Mouse (Mus musculus): Measurements from ENCODE around the gene Gm47841. TPM values are rescaled to one million over a fixed set of nuclear protein-coding genes. Genes with fewer than 3 reads are reported as not detected.

Gene Gm47841
- polyA plus RNA-seq, 1 experiment from 2014 or later, result not detected

DNA sequence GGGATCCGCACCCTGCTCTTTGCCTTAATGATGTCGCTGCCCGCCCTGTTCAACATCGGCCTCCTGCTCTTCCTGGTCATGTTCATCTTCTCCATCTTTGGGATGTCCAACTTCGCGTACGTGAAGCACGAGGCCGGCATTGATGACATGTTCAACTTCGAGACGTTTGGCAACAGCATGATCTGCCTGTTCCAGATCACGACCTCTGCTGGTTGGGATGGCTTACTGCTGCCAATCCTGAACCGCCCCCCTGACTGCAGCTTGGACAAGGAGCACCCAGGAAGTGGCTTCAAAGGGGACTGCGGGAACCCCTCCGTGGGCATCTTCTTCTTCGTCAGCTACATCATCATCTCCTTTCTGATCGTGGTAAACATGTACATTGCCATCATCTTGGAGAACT lies 7.5 kb downstream of the Gm47841 start:
- WGBS, result 48% methylated on average over 17 of the region's 17 CpGs
- Histone ChIP-seq H3K4me3 (replicated peaks; ENCODE audit: low read length) (no peak overlapping the region), H3K9ac (ENCODE audit: low read length) (no peak overlapping the region), H3K27ac (ENCODE audit: low read length) (no peak overlapping the region), H3K4me2 (ENCODE audit: low read depth, low read length) (peak overlapping the region; percentile 26; the same call in 1 of the 2 replicates), H3K27me3 (ENCODE audit: control insufficient read depth, insufficient read depth, low read length) (peaks cover 30% of the 10 kb centered on the region), H3K36me3 (ENCODE audit: control insufficient read depth, insufficient read depth, low read length) (no peaks in the 10 kb centered on the region), H3K9me3 (replicated peaks; ENCODE audit: control insufficient read depth, low read length) (no peaks in the 10 kb centered on the region), H3K4me1 (ENCODE audit: control insufficient read depth, insufficient read depth, low read length) (no peaks in the 10 kb centered on the region)
- ATAC-seq (ENCODE audit: insufficient read depth, low FRiP score), result no peak

GRCm38 (mm10) chr15:101028960-101029359 lies 18.2 kb downstream of the Gm47841 start:
- H3K9me3 ChIP-seq (replicated peaks; ENCODE audit: control insufficient read depth, low read length), result no peaks in the 10 kb centered on the region
- ATAC-seq (ENCODE audit: insufficient read depth, low FRiP score), result no peak
- 65% methylated on average over 2 of the region's 2 CpGs for WGBS

GRCm38 (mm10) chr15:101011352-101011751 lies 35.8 kb downstream of the Gm47841 start:
- H3K4me2 ChIP-seq (ENCODE audit: low read depth, low read length), result no peak overlapping the region
- no peaks in the 10 kb centered on the region for H3K9me3 ChIP-seq (replicated peaks; ENCODE audit: control insufficient read depth, low read length)
- ATAC-seq (ENCODE audit: insufficient read depth, low FRiP score), result no peak
- no peak overlapping the region for H3K27ac ChIP-seq (ENCODE audit: low read length)
- no peak overlapping the region for H3K9ac ChIP-seq (ENCODE audit: low read length)
- 84% methylated on average over 6 of the region's 6 CpGs for WGBS
- H3K4me3 ChIP-seq (replicated peaks; ENCODE audit: low read length), result no peak overlapping the region
- peaks cover 3% of the 10 kb centered on the region; the same call in 1 of the 2 replicates for H3K4me1 ChIP-seq (ENCODE audit: control insufficient read depth, insufficient read depth, low read length)
- no peaks in the 10 kb centered on the region for H3K27me3 ChIP-seq (ENCODE audit: control insufficient read depth, insufficient read depth, low read length)
- H3K36me3 ChIP-seq (ENCODE audit: control insufficient read depth, insufficient read depth, low read length), result no peaks in the 10 kb centered on the region

More at GRCm38 (mm10) chr15:101028960-101029359, 18.2 kb downstream of the Gm47841 start:
- no peak overlapping the region for H3K27ac ChIP-seq (ENCODE audit: low read length)
- H3K27me3 ChIP-seq (ENCODE audit: control insufficient read depth, insufficient read depth, low read length), result no peaks in the 10 kb centered on the region
- no peak overlapping the region for H3K9ac ChIP-seq (ENCODE audit: low read length)
- no peaks in the 10 kb centered on the region for H3K36me3 ChIP-seq (ENCODE audit: control insufficient read depth, insufficient read depth, low read length)
- no peak overlapping the region for H3K4me3 ChIP-seq (replicated peaks; ENCODE audit: low read length)
- H3K4me1 ChIP-seq (ENCODE audit: control insufficient read depth, insufficient read depth, low read length), result no peaks in the 10 kb centered on the region
- no peak overlapping the region for H3K4me2 ChIP-seq (ENCODE audit: low read depth, low read length)

DNA sequence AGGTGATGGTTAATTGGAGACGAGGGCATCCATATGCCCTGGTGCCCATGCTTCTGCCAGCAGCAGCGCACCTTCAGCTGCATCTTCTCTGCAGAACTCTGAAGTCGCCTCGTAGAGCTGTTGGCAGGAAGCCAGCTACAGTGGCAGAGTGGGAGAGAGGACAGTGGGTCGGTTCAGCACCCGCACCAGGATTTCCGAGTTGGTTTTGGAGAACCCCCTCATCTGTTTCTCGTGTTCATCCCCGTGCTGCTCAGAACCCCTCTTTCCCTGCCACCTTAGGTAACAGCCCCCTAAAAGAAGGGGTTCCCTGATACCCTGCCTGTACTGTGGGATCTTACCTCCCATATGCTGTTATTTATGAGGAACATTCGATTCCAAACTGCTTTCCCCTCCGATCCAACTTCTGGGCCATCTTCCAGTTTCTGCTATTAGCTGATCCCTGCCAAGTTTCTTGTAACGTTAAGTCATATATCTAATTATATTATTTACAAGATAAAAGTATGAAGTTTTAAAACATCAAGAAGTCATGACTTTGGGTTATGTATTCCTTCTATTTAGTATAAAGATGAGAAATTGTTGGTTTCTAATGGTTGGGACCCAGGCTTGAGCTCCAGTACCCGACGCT lies 38.7 kb downstream of the Gm47841 start:
- Histone ChIP-seq H3K4me3 (replicated peaks; ENCODE audit: low read length) (no peak overlapping the region), H3K4me1 (ENCODE audit: control insufficient read depth, insufficient read depth, low read length) (peaks cover 3% of the 10 kb centered on the region; the same call in 1 of the 2 replicates), H3K36me3 (ENCODE audit: control insufficient read depth, insufficient read depth, low read length) (no peaks in the 10 kb centered on the region), H3K27me3 (ENCODE audit: control insufficient read depth, insufficient read depth, low read length) (no peaks in the 10 kb centered on the region), H3K9me3 (replicated peaks; ENCODE audit: control insufficient read depth, low read length) (no peaks in the 10 kb centered on the region), H3K4me2 (ENCODE audit: low read depth, low read length) (no peak overlapping the region), H3K9ac (ENCODE audit: low read length) (no peak overlapping the region), H3K27ac (ENCODE audit: low read length) (no peak overlapping the region)
- WGBS, result 57% methylated on average over 14 of the region's 14 CpGs
- ATAC-seq (ENCODE audit: insufficient read depth, low FRiP score), result peak; percentile 19; the same call in 1 of the 2 replicates

DNA sequence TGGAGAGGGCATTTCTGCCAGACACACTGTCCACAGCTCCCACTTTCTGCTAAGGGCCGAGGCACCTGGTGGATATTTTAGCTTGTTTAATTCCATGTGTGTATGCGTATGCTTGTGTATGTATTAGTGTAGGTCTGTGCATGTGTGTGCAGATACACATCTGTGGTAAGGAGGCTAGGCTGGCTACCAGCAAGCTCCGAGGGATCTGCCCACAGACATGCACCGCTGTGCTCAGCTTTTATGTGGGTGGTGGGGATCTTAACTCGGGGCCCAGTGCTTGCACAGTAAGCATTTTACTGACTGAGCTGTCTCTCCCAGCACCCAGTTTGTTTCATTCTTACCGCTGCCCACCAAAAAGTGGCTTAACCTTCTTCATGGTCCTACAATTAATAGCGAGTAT lies 40.0 kb downstream of the Gm47841 start:
- H3K4me2 ChIP-seq (ENCODE audit: low read depth, low read length), result peak overlapping the region; percentile 64; the same call in 1 of the 2 replicates
- H3K27ac ChIP-seq (ENCODE audit: low read length), result no peak overlapping the region
- no peaks in the 10 kb centered on the region for H3K9me3 ChIP-seq (replicated peaks; ENCODE audit: control insufficient read depth, low read length)
- H3K4me1 ChIP-seq (ENCODE audit: control insufficient read depth, insufficient read depth, low read length), result peaks cover 3% of the 10 kb centered on the region; the same call in 1 of the 2 replicates
- H3K9ac ChIP-seq (ENCODE audit: low read length), result no peak overlapping the region; the same call in 1 of the 2 replicates
- H3K27me3 ChIP-seq (ENCODE audit: control insufficient read depth, insufficient read depth, low read length), result no peaks in the 10 kb centered on the region
- H3K4me3 ChIP-seq (replicated peaks; ENCODE audit: low read length), result no peak overlapping the region
- WGBS, result 66% methylated on average over 7 of the region's 7 CpGs
- no peak for ATAC-seq (ENCODE audit: insufficient read depth, low FRiP score)
- H3K36me3 ChIP-seq (ENCODE audit: control insufficient read depth, insufficient read depth, low read length), result no peaks in the 10 kb centered on the region

- WGBS, result 12% methylated on average over 15 of the region's 15 CpGs
- ATAC-seq (ENCODE audit: insufficient read depth, low FRiP score), result peak; percentile 88; the same call in 1 of the 2 replicates
- no peaks in the 10 kb centered on the region for H3K27me3 ChIP-seq (ENCODE audit: control insufficient read depth, insufficient read depth, low read length)
- H3K4me1 ChIP-seq (ENCODE audit: control insufficient read depth, insufficient read depth, low read length), result peaks cover 3% of the 10 kb centered on the region; the same call in 1 of the 2 replicates
- H3K36me3 ChIP-seq (ENCODE audit: control insufficient read depth, insufficient read depth, low read length), result no peaks in the 10 kb centered on the region
- peak overlapping the region; percentile 70 for H3K9ac ChIP-seq (ENCODE audit: low read length)
- no peaks in the 10 kb centered on the region for H3K9me3 ChIP-seq (replicated peaks; ENCODE audit: control insufficient read depth, low read length)
- no peak overlapping the region for H3K27ac ChIP-seq (ENCODE audit: low read length)
- peak overlapping the region; percentile 64 for H3K4me2 ChIP-seq (ENCODE audit: low read depth, low read length)
- peak overlapping the region; percentile 56 for H3K4me3 ChIP-seq (replicated peaks; ENCODE audit: low read length)
These were observed 40.8 kb downstream of the Gm47841 start for GRCm38 (mm10) chr15:101006251-101007040.

DNA sequence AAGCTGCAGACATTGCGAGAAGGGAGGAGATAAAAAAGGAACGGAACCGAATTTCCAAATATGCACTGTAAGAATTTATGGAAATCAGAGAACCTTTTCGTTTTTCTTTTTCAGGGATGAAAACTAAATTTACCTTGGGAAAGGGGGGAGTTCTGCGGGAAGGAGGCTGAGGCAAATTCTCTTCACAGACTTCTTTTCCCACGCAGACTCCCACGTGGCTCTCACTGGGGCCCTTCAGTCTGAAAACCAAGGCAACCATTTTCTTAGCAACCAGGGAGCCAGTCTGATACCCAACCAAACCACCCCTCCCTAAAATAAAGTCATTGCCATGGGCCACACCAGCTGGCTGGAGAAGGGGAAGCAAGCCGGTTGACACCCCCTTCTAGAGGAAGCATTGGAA lies 41.5 kb downstream of the Gm47841 start:
- ATAC-seq (ENCODE audit: insufficient read depth, low FRiP score), result no peak
- H3K4me2 ChIP-seq (ENCODE audit: low read depth, low read length), result no peak overlapping the region
- no peak overlapping the region for H3K4me3 ChIP-seq (replicated peaks; ENCODE audit: low read length)
- H3K9ac ChIP-seq (ENCODE audit: low read length), result no peak overlapping the region
- no peaks in the 10 kb centered on the region for H3K36me3 ChIP-seq (ENCODE audit: control insufficient read depth, insufficient read depth, low read length)
- H3K27ac ChIP-seq (ENCODE audit: low read length), result no peak overlapping the region
- WGBS, result 80% methylated on average over 8 of the region's 8 CpGs
- H3K27me3 ChIP-seq (ENCODE audit: control insufficient read depth, insufficient read depth, low read length), result no peaks in the 10 kb centered on the region
- H3K9me3 ChIP-seq (replicated peaks; ENCODE audit: control insufficient read depth, low read length), result no peaks in the 10 kb centered on the region
- peaks cover 3% of the 10 kb centered on the region; the same call in 1 of the 2 replicates for H3K4me1 ChIP-seq (ENCODE audit: control insufficient read depth, insufficient read depth, low read length)

DNA sequence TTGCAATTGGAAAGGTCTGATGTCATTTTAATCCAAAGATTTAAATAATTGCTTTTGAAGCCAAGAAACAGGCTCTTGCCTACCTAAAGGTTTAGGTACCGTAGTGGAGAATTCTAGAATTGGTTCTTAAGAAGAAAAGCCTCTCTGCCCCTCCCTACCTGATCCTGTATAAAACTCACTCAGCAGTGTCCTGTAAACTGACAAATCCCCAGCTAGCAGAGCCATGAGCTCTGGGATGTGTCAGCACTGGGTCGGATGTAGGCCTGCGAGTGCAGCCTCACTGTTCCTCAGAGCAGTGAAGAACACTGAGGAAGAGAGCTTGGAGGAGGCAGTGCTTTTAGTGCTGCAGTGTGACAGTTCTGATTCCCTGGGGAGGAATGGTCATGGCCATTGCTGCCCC lies 42.7 kb downstream of the Gm47841 start:
- H3K27me3 ChIP-seq (ENCODE audit: control insufficient read depth, insufficient read depth, low read length), result no peaks in the 10 kb centered on the region
- H3K9me3 ChIP-seq (replicated peaks; ENCODE audit: control insufficient read depth, low read length), result no peaks in the 10 kb centered on the region
- H3K4me3 ChIP-seq (replicated peaks; ENCODE audit: low read length), result no peak overlapping the region
- H3K27ac ChIP-seq (ENCODE audit: low read length), result no peak overlapping the region
- no peak overlapping the region for H3K4me2 ChIP-seq (ENCODE audit: low read depth, low read length)
- H3K36me3 ChIP-seq (ENCODE audit: control insufficient read depth, insufficient read depth, low read length), result no peaks in the 10 kb centered on the region
- WGBS, result 60% methylated on average over 3 of the region's 3 CpGs
- ATAC-seq (ENCODE audit: insufficient read depth, low FRiP score), result no peak
- no peak overlapping the region for H3K9ac ChIP-seq (ENCODE audit: low read length)
- H3K4me1 ChIP-seq (ENCODE audit: control insufficient read depth, insufficient read depth, low read length), result peaks cover 3% of the 10 kb centered on the region; the same call in 1 of the 2 replicates

DNA sequence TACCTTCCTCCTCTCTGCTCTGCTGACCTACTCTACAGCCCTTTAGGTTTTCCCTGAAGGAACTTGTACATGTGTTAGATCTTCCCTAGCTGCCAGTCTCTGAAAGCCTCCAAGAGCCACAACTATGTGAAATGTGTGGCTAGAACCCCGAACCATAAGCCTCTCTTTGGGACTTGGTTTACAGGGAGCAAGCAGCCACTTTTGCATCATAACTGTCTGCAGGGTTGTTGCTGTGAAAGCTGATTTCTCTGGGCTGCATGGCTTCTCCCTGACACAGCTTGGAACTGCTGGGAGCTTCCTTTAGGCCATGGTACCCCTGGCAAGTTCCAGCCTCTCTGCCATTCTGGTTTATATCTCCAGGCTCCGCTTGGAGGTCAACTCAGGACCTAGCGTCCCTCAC lies 44.7 kb downstream of the Gm47841 start:
- no peak overlapping the region for H3K27ac ChIP-seq (ENCODE audit: low read length)
- H3K4me1 ChIP-seq (ENCODE audit: control insufficient read depth, insufficient read depth, low read length), result no peaks in the 10 kb centered on the region
- no peaks in the 10 kb centered on the region for H3K9me3 ChIP-seq (replicated peaks; ENCODE audit: control insufficient read depth, low read length)
- H3K27me3 ChIP-seq (ENCODE audit: control insufficient read depth, insufficient read depth, low read length), result no peaks in the 10 kb centered on the region
- no peak overlapping the region for H3K4me2 ChIP-seq (ENCODE audit: low read depth, low read length)
- ATAC-seq (ENCODE audit: insufficient read depth, low FRiP score), result no peak
- H3K36me3 ChIP-seq (ENCODE audit: control insufficient read depth, insufficient read depth, low read length), result no peaks in the 10 kb centered on the region
- WGBS, result 85% methylated on average over 3 of the region's 3 CpGs
- no peak overlapping the region for H3K9ac ChIP-seq (ENCODE audit: low read length)
- H3K4me3 ChIP-seq (replicated peaks; ENCODE audit: low read length), result no peak overlapping the region
